Mouse (Mus musculus): ENCODE data around the gene Tfpt. TPM values are rescaled to one million over a fixed set of nuclear protein-coding genes. Genes with fewer than 3 reads are reported as not detected.

The Tfpt gene
- total RNA-seq (2014; rRNA removed) (4.3 and 4.8 TPM in 2 replicates), polyA plus RNA-seq (2012; rRNA removed) (5.2 and 5.7 TPM in 2 replicates)

DNA sequence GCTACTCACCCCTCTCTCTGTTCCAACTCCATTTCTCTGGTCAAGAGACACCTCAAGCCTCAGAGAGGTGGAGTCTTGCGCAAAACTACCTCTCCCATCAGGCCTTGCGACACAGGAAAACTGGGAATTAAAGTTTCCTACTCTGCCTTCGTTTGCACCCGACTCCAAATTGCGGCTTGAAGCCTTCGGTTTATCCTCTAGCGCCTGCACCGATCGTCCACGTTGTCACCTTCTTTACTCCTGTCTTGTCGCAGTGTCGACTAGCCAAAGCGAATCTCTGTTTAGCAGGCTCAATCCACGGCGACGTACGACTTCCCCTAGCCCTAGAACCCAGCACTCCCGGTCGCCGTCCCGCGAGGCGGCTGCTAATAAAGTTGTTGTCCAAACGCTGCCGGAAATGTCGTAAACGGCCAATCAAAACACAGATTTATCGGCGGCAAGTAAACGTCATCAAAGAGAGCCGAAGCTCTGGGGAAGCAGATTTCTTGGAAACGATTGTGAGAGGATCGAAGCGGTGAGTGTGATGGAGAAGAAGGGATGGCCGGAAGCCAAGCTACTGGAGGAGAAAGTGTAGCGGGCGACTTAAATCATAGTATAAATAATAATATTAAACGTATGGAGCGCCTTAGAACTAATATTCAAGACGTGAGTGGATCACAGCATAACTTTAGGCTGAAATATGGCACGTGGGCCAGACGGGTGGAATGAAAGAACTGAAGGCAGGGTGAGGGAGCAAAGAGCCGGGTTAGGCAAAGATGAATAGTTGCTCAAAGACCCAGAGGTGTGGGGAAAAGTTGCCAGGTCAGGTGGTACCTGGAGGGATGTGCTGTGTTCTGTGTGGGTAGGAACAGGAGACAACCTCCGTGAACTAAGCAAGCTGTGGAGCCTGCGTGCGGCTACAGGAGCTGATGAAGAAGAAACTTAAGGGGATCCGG is at the start of gene Tfpt, which contains the start of gene Prpf31:
Gene Tfpt (minus strand): TSS at position 387 of the 935 bp plus-strand sequence.
Gene Prpf31 (plus strand): TSS at position 443 of the 935 bp plus-strand sequence.
- H3K27ac ChIP-seq (replicated peaks; ENCODE audit: insufficient read depth, low read depth, low read length): peak within 1 kb of the TSS; percentile 59
- TF ChIP-seq POLR2A (IDR thresholded peaks at IDR 0.05; ENCODE audit: extremely low read depth, insufficient read depth, low read length) (no peak), CTCF (IDR thresholded peaks at IDR 0.05; ENCODE audit: low read depth, low read length) (no peak)
- peak within 1 kb of the TSS; percentile 51 for H3K4me3 ChIP-seq (ENCODE audit: insufficient read depth, low read depth, low read length)
- peaks cover 12% of the 10 kb centered on the region for H3K4me1 ChIP-seq (ENCODE audit: control insufficient read depth, insufficient read depth, low read length)
- no peaks in the 10 kb centered on the region for H3K36me3 ChIP-seq (ENCODE audit: control insufficient read depth, insufficient read depth, low read length)
- peaks cover 16% of the 10 kb centered on the region for H3K79me2 ChIP-seq (ENCODE audit: control insufficient read depth, insufficient read depth, low read length)
- peak within 1 kb of the TSS; percentile 62 for H3K9ac ChIP-seq (ENCODE audit: low read depth, low read length)
- peak; percentile 93 for DNase-seq (ENCODE audit: extremely low read depth, low read depth, low spot score)
- H3K27me3 ChIP-seq (ENCODE audit: control insufficient read depth, insufficient read depth, low read length): no peaks in the 10 kb centered on the region
- WGBS: under 1% methylated on average over 47 of the region's 47 CpGs

GRCm38 (mm10) chr7:3677342-3677741 is 47.6 kb upstream of the Tfpt start, which contains the start of gene Tmc4:
Gene Tmc4, minus strand, starts transcription at chr7:3677553.
- Histone ChIP-seq H3K27me3 (ENCODE audit: control insufficient read depth, insufficient read depth, low read length) (no peaks in the 10 kb centered on the region), H3K27ac (replicated peaks; ENCODE audit: insufficient read depth, low read depth, low read length) (no peak within 1 kb of the TSS)

DNA sequence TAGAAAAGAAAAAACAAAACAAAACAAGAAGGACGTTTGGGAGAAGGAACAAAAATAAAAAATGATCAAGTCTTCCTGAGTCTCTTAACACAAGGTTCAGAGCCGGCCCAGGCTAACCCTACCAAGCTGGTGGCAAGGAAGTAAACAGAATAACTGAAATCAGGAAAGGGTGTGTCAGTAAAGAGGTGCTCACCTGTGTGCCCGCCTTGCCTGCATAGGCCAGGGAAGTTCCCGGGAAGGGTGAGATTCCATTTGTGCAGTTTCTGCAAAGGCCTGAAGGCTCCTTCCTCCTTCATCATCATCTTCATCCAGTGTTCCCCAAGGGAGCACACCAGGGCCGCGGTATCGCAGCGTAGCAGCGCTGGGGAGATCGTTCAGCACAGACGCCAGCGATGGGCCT is 46.6 kb upstream of the Tfpt start:
- WGBS: 91% methylated on average over 12 of the region's 12 CpGs

More at GRCm38 (mm10) chr7:3677342-3677741, 47.6 kb upstream of the Tfpt start, which contains the start of gene Tmc4:
- H3K4me1 ChIP-seq (ENCODE audit: control insufficient read depth, insufficient read depth, low read length): no peaks in the 10 kb centered on the region
- no peak for DNase-seq (ENCODE audit: extremely low read depth, low read depth, low spot score)
- WGBS: 62% methylated on average over 9 of the region's 9 CpGs
- no peak within 1 kb of the TSS for H3K4me3 ChIP-seq (ENCODE audit: insufficient read depth, low read depth, low read length)
- no peak within 1 kb of the TSS for H3K9ac ChIP-seq (ENCODE audit: low read depth, low read length)
- TF ChIP-seq POLR2A (IDR thresholded peaks at IDR 0.05; ENCODE audit: extremely low read depth, insufficient read depth, low read length) (no peak), CTCF (IDR thresholded peaks at IDR 0.05; ENCODE audit: low read depth, low read length) (no peak)
- no peaks in the 10 kb centered on the region for H3K79me2 ChIP-seq (ENCODE audit: control insufficient read depth, insufficient read depth, low read length)
- H3K36me3 ChIP-seq (ENCODE audit: control insufficient read depth, insufficient read depth, low read length): peaks cover 3% of the 10 kb centered on the region

GRCm38 (mm10) chr7:3675228-3675548 is 45.5 kb upstream of the Tfpt start:
- no peak for DNase-seq (ENCODE audit: extremely low read depth, low read depth, low spot score)
- no peaks in the 10 kb centered on the region for H3K36me3 ChIP-seq (ENCODE audit: control insufficient read depth, insufficient read depth, low read length)
- no peak overlapping the region for H3K4me3 ChIP-seq (ENCODE audit: insufficient read depth, low read depth, low read length)
- 97% methylated on average over 3 of the region's 3 CpGs for WGBS
- no peak overlapping the region for H3K9ac ChIP-seq (ENCODE audit: low read depth, low read length)
- no peak overlapping the region for H3K27ac ChIP-seq (replicated peaks; ENCODE audit: insufficient read depth, low read depth, low read length)
- H3K79me2 ChIP-seq (ENCODE audit: control insufficient read depth, insufficient read depth, low read length): no peaks in the 10 kb centered on the region
- no peak for TF ChIP-seq POLR2A (IDR thresholded peaks at IDR 0.05; ENCODE audit: extremely low read depth, insufficient read depth, low read length)
- TF ChIP-seq CTCF (IDR thresholded peaks at IDR 0.05; ENCODE audit: low read depth, low read length): no peak
- no peaks in the 10 kb centered on the region for H3K4me1 ChIP-seq (ENCODE audit: control insufficient read depth, insufficient read depth, low read length)
- no peaks in the 10 kb centered on the region for H3K27me3 ChIP-seq (ENCODE audit: control insufficient read depth, insufficient read depth, low read length)

More for the DNA sequence above, 46.6 kb upstream of the Tfpt start:
- DNase-seq (ENCODE audit: extremely low read depth, low read depth, low spot score): no peak
- Histone ChIP-seq H3K36me3 (ENCODE audit: control insufficient read depth, insufficient read depth, low read length) (no peaks in the 10 kb centered on the region), H3K79me2 (ENCODE audit: control insufficient read depth, insufficient read depth, low read length) (no peaks in the 10 kb centered on the region), H3K27ac (replicated peaks; ENCODE audit: insufficient read depth, low read depth, low read length) (no peak overlapping the region), H3K4me3 (ENCODE audit: insufficient read depth, low read depth, low read length) (no peak overlapping the region), H3K9ac (ENCODE audit: low read depth, low read length) (no peak overlapping the region), H3K4me1 (ENCODE audit: control insufficient read depth, insufficient read depth, low read length) (no peaks in the 10 kb centered on the region), H3K27me3 (ENCODE audit: control insufficient read depth, insufficient read depth, low read length) (no peaks in the 10 kb centered on the region)
- TF ChIP-seq POLR2A (IDR thresholded peaks at IDR 0.05; ENCODE audit: extremely low read depth, insufficient read depth, low read length) (no peak), CTCF (IDR thresholded peaks at IDR 0.05; ENCODE audit: low read depth, low read length) (no peak)

DNA sequence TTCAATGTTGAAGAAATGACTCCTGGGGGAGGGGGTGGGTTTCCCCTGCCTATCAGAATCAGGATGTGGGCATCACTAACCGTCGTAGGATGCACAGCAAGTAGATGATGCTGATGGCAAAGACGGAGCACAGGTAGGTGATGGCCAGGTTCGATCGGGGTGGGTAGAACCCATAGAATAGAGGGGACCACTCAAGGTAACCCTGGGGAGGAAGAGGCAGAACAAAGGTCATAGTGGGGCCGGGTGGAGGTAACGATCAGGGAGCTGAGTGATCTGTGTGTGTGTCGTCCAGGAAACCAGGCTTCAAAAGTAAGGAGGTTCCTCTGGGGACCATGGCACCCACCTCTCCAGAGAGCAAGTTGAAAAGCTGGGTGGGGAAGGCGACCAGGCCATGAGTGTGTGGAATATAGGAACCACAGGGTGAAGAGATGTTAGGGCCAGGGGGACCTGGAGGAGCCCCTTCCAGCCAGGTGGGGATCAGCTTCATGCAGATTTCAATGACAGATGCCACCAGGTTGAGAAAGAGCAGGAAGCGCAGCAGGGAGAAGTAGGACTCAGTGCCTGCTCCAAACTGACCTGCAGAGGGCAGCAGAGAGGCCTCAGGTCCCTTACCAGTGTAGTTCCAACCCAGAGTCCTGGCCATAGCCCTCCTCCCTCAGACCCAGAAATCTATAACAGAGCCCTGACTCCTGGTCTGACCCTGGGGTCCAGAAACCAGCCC is 44.9 kb upstream of the Tfpt start:
- WGBS: 70% methylated on average over 10 of the region's 10 CpGs
- Histone ChIP-seq H3K4me3 (ENCODE audit: insufficient read depth, low read depth, low read length) (no peak overlapping the region), H3K27ac (replicated peaks; ENCODE audit: insufficient read depth, low read depth, low read length) (no peak overlapping the region), H3K9ac (ENCODE audit: low read depth, low read length) (no peak overlapping the region), H3K4me1 (ENCODE audit: control insufficient read depth, insufficient read depth, low read length) (no peaks in the 10 kb centered on the region), H3K36me3 (ENCODE audit: control insufficient read depth, insufficient read depth, low read length) (no peaks in the 10 kb centered on the region), H3K79me2 (ENCODE audit: control insufficient read depth, insufficient read depth, low read length) (no peaks in the 10 kb centered on the region), H3K27me3 (ENCODE audit: control insufficient read depth, insufficient read depth, low read length) (no peaks in the 10 kb centered on the region)
- peak; percentile 42 for DNase-seq (ENCODE audit: extremely low read depth, low read depth, low spot score)
- no peak for TF ChIP-seq POLR2A (IDR thresholded peaks at IDR 0.05; ENCODE audit: extremely low read depth, insufficient read depth, low read length)
- TF ChIP-seq CTCF (IDR thresholded peaks at IDR 0.05; ENCODE audit: low read depth, low read length): peak; percentile 98

All from liver, adult 2 months (tissue).